Mouse (Mus musculus): ENCODE results near the gene Mylip. TPM values are rescaled to one million over a fixed set of nuclear protein-coding genes. Genes with fewer than 3 reads are reported as not detected.

The Mylip gene
- polyA plus RNA-seq, 1 experiment from 2014 or later = 8.4 TPM

DNA sequence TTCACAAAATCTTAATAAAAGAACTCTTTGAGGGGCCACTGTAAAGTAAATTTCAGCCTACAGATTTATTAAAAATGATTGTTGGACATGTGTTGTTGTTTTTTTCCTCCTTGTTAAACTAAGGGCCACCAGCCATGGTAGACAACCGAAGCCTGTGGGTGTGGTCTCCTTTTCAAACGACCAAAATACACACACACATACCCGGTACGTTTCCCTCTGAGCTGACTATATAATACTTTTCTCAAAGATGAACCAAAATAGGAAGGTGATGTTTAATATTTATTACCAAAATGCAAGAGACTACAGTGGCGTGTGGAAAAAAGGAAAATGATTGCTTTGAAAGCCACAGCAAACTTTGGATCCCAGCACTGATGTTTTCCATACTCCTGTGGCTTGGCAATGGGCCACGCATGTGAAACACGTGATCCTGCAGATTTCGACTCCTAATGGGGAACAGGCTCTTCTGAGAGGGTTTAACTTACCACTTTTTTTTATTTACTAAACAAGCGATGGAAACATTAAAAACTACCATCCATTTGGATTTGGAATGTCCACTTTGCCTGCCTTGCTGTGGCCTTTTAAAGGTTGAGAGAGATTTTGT, 2.4 kb downstream of the Mylip start:
- Histone ChIP-seq H3K4me2 (peak overlapping the region; percentile 95), H3K9me3 (replicated peaks) (no peaks in the 10 kb centered on the region), H3K27me3 (replicated peaks) (no peaks in the 10 kb centered on the region), H3K4me1 (peaks cover 25% of the 10 kb centered on the region), H3K9ac (replicated peaks) (no peak overlapping the region), H3K36me3 (no peaks in the 10 kb centered on the region), H3K27ac (replicated peaks) (0 out of 2 replicates have a peak overlapping the region, but pooled peaks have one; percentile 0), H3K4me3 (replicated peaks) (no peak overlapping the region)
- WGBS = 68% methylated on average over 9 of the region's 9 CpGs
- ATAC-seq (ENCODE audit: low FRiP score) = no peak

DNA sequence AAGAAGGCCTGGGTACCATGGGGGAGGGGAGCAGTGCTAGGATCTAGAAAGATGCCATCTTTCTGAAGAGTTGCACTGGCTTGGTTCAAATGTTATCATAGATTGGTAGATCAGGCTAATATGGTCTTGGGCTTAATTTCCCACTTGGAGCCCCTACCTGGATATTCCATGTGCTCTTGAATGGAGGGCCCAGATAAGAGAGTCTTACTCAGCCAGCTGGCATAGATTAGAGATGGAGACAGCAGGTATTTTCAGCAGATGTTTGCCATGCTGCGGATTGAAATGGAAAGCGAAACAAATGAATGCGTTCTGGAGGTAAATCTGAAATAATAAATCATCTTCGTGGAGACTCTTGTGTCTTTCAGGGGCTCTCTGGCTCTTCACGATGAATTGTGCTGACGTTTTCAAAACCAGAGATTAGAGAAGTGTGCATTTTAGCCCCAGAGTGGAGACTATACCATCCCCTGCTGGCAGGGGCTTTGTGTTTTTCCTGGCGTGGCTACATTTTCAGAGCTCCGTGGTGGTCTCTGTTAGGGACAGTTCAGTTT, 4.8 kb downstream of the Mylip start:
- 54% methylated on average over 8 of the region's 8 CpGs for WGBS
- no peak overlapping the region for H3K4me3 ChIP-seq (replicated peaks)
- H3K9ac ChIP-seq (replicated peaks) = no peak overlapping the region
- H3K36me3 ChIP-seq = no peaks in the 10 kb centered on the region
- ATAC-seq (ENCODE audit: low FRiP score) = no peak
- no peak overlapping the region for H3K4me2 ChIP-seq
- H3K27ac ChIP-seq (replicated peaks) = no peak overlapping the region
- no peaks in the 10 kb centered on the region for H3K27me3 ChIP-seq (replicated peaks)
- no peaks in the 10 kb centered on the region for H3K9me3 ChIP-seq (replicated peaks)
- H3K4me1 ChIP-seq = peaks cover 29% of the 10 kb centered on the region

DNA sequence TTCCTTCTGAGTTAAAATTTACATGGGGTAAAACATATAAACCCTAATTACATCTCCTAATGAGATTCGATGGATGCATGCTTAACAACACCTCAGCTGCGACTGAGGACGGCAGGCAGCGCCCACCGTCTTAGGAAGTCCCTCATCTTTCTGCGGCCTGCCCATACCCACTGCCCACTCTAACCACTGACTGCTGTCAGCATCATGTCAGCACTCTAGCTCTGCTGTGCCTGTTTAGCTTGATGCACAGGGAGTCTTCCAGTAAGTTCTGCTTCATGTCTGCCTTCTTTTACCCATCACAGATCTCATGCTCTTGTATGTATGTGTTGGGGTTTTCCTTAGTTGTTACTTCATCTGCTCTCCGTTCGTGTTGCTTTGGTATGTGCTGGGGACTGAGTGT, 7.2 kb downstream of the Mylip start:
- Histone ChIP-seq H3K4me2 (no peak overlapping the region), H3K4me1 (peaks cover 16% of the 10 kb centered on the region; the same call in 1 of the 2 replicates), H3K27ac (replicated peaks) (no peak overlapping the region), H3K36me3 (no peaks in the 10 kb centered on the region), H3K27me3 (replicated peaks) (no peaks in the 10 kb centered on the region), H3K4me3 (replicated peaks) (no peak overlapping the region), H3K9me3 (replicated peaks) (no peaks in the 10 kb centered on the region), H3K9ac (replicated peaks) (no peak overlapping the region)
- ATAC-seq (ENCODE audit: low FRiP score) = no peak
- 81% methylated on average over 8 of the region's 8 CpGs for WGBS

DNA sequence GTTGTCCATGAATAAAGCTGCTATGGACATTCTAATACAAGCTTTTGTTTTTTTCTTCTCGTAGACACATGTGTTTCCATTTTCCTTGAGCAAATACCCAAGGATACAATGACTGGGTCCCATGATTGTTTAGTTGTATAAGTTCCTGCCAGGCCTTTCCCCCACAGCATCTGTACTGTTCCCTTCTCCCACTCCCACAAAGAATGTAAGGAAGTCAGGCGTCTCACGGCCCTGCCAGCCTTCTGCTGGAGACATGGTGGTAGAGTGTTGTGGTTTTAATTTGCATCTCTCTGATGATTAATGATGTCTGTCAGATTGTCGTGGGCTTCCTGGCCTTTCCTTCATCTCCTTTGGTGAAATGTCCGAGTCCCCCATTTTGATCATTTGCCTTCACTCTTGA, 7.7 kb downstream of the Mylip start:
- Histone ChIP-seq H3K4me3 (replicated peaks) (no peak overlapping the region), H3K27ac (replicated peaks) (no peak overlapping the region), H3K4me2 (no peak overlapping the region), H3K9ac (replicated peaks) (no peak overlapping the region), H3K27me3 (replicated peaks) (no peaks in the 10 kb centered on the region), H3K4me1 (peaks cover 16% of the 10 kb centered on the region; the same call in 1 of the 2 replicates), H3K9me3 (replicated peaks) (no peaks in the 10 kb centered on the region), H3K36me3 (no peaks in the 10 kb centered on the region)
- no peak for ATAC-seq (ENCODE audit: low FRiP score)
- 46% methylated on average over 5 of the region's 5 CpGs for WGBS

- Histone ChIP-seq H3K4me2 (no peak overlapping the region), H3K27ac (replicated peaks) (no peak overlapping the region), H3K9me3 (replicated peaks) (no peaks in the 10 kb centered on the region), H3K9ac (replicated peaks) (no peak overlapping the region), H3K27me3 (replicated peaks) (no peaks in the 10 kb centered on the region), H3K4me3 (replicated peaks) (no peak overlapping the region), H3K4me1 (peaks cover 16% of the 10 kb centered on the region; the same call in 1 of the 2 replicates), H3K36me3 (no peaks in the 10 kb centered on the region)
- ATAC-seq (ENCODE audit: low FRiP score) = no peak
- 77% methylated on average over 17 of the region's 21 CpGs for WGBS
Observed at GRCm38 (mm10) chr13:45397896-45398805, 8.6 kb downstream of the Mylip start.

- peaks cover 8% of the 10 kb centered on the region; the same call in 1 of the 2 replicates for H3K4me1 ChIP-seq
- H3K36me3 ChIP-seq = peaks cover 12% of the 10 kb centered on the region
- H3K27ac ChIP-seq (replicated peaks) = no peak overlapping the region
- no peaks in the 10 kb centered on the region for H3K9me3 ChIP-seq (replicated peaks)
- H3K4me2 ChIP-seq = no peak overlapping the region
- H3K9ac ChIP-seq (replicated peaks) = no peak overlapping the region
- H3K27me3 ChIP-seq (replicated peaks) = no peaks in the 10 kb centered on the region
- 67% methylated on average over 7 of the region's 7 CpGs for WGBS
- no peak overlapping the region for H3K4me3 ChIP-seq (replicated peaks)
- ATAC-seq (ENCODE audit: low FRiP score) = no peak
Observed at GRCm38 (mm10) chr13:45400700-45401099, 11.2 kb downstream of the Mylip start.

GRCm38 (mm10) chr13:45401816-45402215, 12.3 kb downstream of the Mylip start:
- WGBS = 82% methylated on average over 7 of the region's 7 CpGs

DNA sequence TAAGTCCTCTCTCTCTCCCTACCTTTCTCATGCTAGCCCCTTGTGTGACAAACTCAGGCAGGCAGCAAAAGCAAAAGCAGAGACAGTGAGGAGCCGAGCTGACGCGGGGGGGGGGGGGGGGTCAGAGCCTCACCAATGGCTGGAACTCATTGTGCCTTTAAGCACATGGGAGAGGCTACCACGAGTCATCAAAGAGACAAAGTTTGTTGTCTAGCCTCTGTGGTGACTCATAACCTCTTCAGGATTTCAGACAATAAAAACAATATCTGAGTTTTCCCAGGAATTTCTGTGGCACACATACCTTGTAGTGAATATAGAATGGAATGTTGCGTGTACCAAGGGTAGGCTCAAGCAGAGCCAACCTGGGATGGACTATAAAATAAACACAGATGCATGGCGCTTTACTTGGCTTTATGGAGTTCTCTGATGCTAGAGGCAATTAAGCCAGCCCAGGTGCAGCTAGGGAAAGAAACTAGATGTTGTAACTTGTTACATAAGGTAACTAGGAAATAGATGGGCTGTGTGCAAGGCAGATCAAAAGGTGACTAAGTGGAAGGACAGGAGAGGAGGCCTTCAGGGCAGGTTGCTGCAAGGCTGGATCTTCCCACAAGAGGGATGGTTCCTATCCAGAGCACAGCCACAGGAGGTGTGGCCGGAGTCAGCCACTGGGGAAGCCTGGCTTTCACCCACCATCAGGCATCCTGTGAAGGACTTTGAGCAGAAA, 12.9 kb downstream of the Mylip start:
- Histone ChIP-seq H3K36me3 (peaks cover 27% of the 10 kb centered on the region), H3K27me3 (replicated peaks) (no peaks in the 10 kb centered on the region), H3K27ac (replicated peaks) (no peak overlapping the region), H3K4me1 (no peaks in the 10 kb centered on the region), H3K9ac (replicated peaks) (no peak overlapping the region), H3K9me3 (replicated peaks) (no peaks in the 10 kb centered on the region), H3K4me3 (replicated peaks) (no peak overlapping the region), H3K4me2 (no peak overlapping the region)
- no peak for ATAC-seq (ENCODE audit: low FRiP score)
- 76% methylated on average over 6 of the region's 7 CpGs for WGBS

More at GRCm38 (mm10) chr13:45401816-45402215, 12.3 kb downstream of the Mylip start:
- Histone ChIP-seq H3K9ac (replicated peaks) (no peak overlapping the region), H3K27ac (replicated peaks) (no peak overlapping the region), H3K36me3 (peaks cover 20% of the 10 kb centered on the region), H3K4me3 (replicated peaks) (no peak overlapping the region), H3K4me2 (no peak overlapping the region), H3K4me1 (peaks cover 6% of the 10 kb centered on the region; the same call in 1 of the 2 replicates), H3K9me3 (replicated peaks) (no peaks in the 10 kb centered on the region), H3K27me3 (replicated peaks) (no peaks in the 10 kb centered on the region)
- no peak for ATAC-seq (ENCODE audit: low FRiP score)

DNA sequence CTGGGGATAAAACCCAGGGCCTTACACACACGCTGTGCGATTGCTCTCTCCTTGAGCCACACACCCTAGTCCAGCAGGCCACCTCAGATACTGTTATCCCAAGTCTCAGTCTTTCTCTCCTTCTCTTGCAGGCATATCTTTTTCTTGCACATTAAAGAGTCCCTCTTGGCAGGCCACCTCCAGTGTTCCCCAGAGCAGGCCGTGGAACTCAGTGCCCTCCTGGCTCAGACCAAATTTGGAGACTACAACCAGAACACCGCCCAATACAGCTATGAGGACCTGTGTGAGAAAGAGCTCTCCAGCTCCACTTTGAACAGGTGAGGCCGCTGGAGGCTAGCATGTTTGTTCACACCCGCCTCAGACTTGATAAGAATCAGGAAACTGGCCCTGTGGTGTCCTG, 14.7 kb downstream of the Mylip start:
- H3K9ac ChIP-seq (replicated peaks) = no peak overlapping the region
- H3K4me2 ChIP-seq = no peak overlapping the region
- no peak overlapping the region for H3K27ac ChIP-seq (replicated peaks)
- ATAC-seq (ENCODE audit: low FRiP score) = no peak
- no peak overlapping the region for H3K4me3 ChIP-seq (replicated peaks)
- 90% methylated on average over 6 of the region's 6 CpGs for WGBS
- H3K9me3 ChIP-seq (replicated peaks) = no peaks in the 10 kb centered on the region
- H3K27me3 ChIP-seq (replicated peaks) = no peaks in the 10 kb centered on the region
- H3K4me1 ChIP-seq = no peaks in the 10 kb centered on the region
- peaks cover 41% of the 10 kb centered on the region for H3K36me3 ChIP-seq

- Histone ChIP-seq H3K9ac (replicated peaks) (no peak overlapping the region), H3K4me2 (no peak overlapping the region), H3K9me3 (replicated peaks) (no peaks in the 10 kb centered on the region), H3K4me1 (no peaks in the 10 kb centered on the region), H3K36me3 (peaks cover 50% of the 10 kb centered on the region), H3K27ac (replicated peaks) (no peak overlapping the region), H3K4me3 (replicated peaks) (no peak overlapping the region), H3K27me3 (replicated peaks) (no peaks in the 10 kb centered on the region)
- ATAC-seq (ENCODE audit: low FRiP score) = no peak
- WGBS = 89% methylated on average over 6 of the region's 6 CpGs
Observed at GRCm38 (mm10) chr13:45405194-45405810, 15.8 kb downstream of the Mylip start.

DNA sequence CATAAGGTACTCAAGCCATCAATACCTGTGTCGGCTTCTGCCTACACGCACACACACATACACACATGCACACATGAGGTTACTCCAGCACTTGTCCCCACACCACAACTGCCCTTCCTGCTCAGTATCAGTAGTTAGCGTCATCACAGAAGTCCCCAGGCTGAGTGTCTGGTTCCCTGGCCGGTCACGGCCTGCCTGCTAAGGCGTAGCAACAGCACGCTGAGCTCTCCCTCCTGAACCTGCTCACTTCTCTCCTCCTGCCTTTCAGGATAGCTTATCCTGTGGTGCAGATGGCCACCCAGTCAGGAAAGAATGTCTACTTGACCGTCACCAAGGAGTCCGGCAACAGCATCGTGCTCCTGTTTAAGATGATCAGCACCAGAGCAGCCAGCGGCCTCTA, 16.7 kb downstream of the Mylip start:
- no peak for ATAC-seq (ENCODE audit: low FRiP score)
- peaks cover 52% of the 10 kb centered on the region for H3K36me3 ChIP-seq
- 95% methylated on average over 11 of the region's 11 CpGs for WGBS

More for the DNA sequence above, 16.7 kb downstream of the Mylip start:
- H3K4me1 ChIP-seq = no peaks in the 10 kb centered on the region
- no peak overlapping the region for H3K27ac ChIP-seq (replicated peaks)
- no peak overlapping the region for H3K4me3 ChIP-seq (replicated peaks)
- no peak overlapping the region for H3K9ac ChIP-seq (replicated peaks)
- H3K9me3 ChIP-seq (replicated peaks) = no peaks in the 10 kb centered on the region
- H3K27me3 ChIP-seq (replicated peaks) = no peaks in the 10 kb centered on the region
- H3K4me2 ChIP-seq = no peak overlapping the region
